Mouse (Mus musculus): ENCODE measurements around the gene Sfrp2. TPM values are rescaled to one million over a fixed set of nuclear protein-coding genes. Genes with fewer than 3 reads are reported as not detected.
A peak's percentile ranks its signal among the peaks of the same experiment; 100 is the strongest.

The Sfrp2 gene
- polyA plus RNA-seq, 1 experiment from 2014 or later = 32.6 TPM

DNA sequence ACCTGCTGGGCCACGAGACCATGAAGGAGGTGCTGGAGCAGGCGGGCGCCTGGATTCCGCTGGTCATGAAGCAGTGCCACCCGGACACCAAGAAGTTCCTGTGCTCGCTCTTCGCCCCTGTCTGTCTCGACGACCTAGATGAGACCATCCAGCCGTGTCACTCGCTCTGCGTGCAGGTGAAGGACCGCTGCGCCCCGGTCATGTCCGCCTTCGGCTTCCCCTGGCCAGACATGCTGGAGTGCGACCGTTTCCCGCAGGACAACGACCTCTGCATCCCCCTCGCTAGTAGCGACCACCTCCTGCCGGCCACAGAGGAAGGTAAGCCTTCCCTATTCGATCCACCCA lies 577 bp downstream of the Sfrp2 start:
- H3K4me2 ChIP-seq = peak overlapping the region; percentile 96
- peak overlapping the region; percentile 59 for H3K4me3 ChIP-seq (ENCODE audit: low read depth, low read length)
- peak overlapping the region; percentile 72 for H3K9ac ChIP-seq (ENCODE audit: low read depth, low read length)
- 1% methylated on average over 25 of the region's 25 CpGs for WGBS (ENCODE audit: insufficient replicate concordance)
- no peak for ATAC-seq (replicated peaks; ENCODE audit: insufficient number of reproducible peaks, low FRiP score, low TSS enrichment)
- H3K27ac ChIP-seq (ENCODE audit: low read depth, low read length) = no peak overlapping the region
- no peaks in the 10 kb centered on the region for H3K9me3 ChIP-seq (replicated peaks; ENCODE audit: control insufficient read depth, low read length)
- no peaks in the 10 kb centered on the region for H3K36me3 ChIP-seq (ENCODE audit: control insufficient read depth, insufficient read depth, low read length)
- H3K27me3 ChIP-seq (ENCODE audit: control insufficient read depth, insufficient read depth, low read length) = peaks cover 48% of the 10 kb centered on the region
- H3K4me1 ChIP-seq (ENCODE audit: control insufficient read depth, insufficient read depth, low read length) = peaks cover 7% of the 10 kb centered on the region; the same call in 1 of the 2 replicates

- Histone ChIP-seq H3K4me2 (peak overlapping the region; percentile 96), H3K9ac (ENCODE audit: low read depth, low read length) (no peak overlapping the region), H3K4me1 (ENCODE audit: control insufficient read depth, insufficient read depth, low read length) (peaks cover 7% of the 10 kb centered on the region; the same call in 1 of the 2 replicates), H3K9me3 (replicated peaks; ENCODE audit: control insufficient read depth, low read length) (no peaks in the 10 kb centered on the region), H3K36me3 (ENCODE audit: control insufficient read depth, insufficient read depth, low read length) (no peaks in the 10 kb centered on the region), H3K27ac (ENCODE audit: low read depth, low read length) (no peak overlapping the region), H3K27me3 (ENCODE audit: control insufficient read depth, insufficient read depth, low read length) (peaks cover 48% of the 10 kb centered on the region), H3K4me3 (ENCODE audit: low read depth, low read length) (peak overlapping the region; percentile 59)
- no peak for ATAC-seq (replicated peaks; ENCODE audit: insufficient number of reproducible peaks, low FRiP score, low TSS enrichment)
- WGBS (ENCODE audit: insufficient replicate concordance) = 6% methylated on average over 10 of the region's 10 CpGs
Observed at GRCm38 (mm10) chr3:83767121-83767520, 1.0 kb downstream of the Sfrp2 start.

DNA sequence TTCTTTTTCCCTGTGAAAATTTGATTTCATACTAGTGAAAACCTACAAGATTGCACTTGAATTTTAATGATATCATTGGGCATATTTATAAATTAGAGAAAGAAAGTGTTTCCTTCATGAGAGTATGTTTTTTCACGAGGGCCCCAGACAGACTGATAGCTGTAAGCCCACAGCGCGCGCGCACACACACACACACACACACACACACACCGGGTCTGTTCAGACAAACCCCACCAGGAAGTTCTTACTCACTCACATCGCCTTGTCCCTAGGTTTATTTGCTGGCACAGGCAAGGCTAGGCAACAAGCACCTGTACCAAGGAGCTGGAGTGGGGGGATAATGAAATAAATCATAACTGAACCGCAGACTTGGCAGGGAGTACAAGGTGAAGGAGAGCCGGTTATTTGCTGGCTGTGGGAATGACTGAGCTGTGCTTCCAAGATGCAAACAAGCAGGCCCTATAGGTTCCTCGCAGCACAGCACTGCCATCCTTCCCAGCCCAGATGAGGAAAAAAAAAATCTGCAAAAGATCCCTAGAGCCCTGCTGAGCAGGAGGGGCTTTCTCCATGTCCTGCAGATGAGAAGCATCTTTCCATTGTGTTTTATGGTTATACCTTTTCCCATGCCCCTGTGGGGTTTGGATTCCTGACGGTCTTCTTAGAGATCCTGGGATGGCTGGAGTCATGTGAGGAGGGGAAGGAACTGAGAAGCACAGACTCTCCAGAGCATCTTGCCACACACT lies 2.3 kb downstream of the Sfrp2 start:
- Histone ChIP-seq H3K4me2 (peak overlapping the region; percentile 23; the same call in 1 of the 2 replicates), H3K4me3 (ENCODE audit: low read depth, low read length) (no peak overlapping the region), H3K27me3 (ENCODE audit: control insufficient read depth, insufficient read depth, low read length) (peaks cover 42% of the 10 kb centered on the region), H3K9ac (ENCODE audit: low read depth, low read length) (no peak overlapping the region), H3K36me3 (ENCODE audit: control insufficient read depth, insufficient read depth, low read length) (no peaks in the 10 kb centered on the region), H3K9me3 (replicated peaks; ENCODE audit: control insufficient read depth, low read length) (no peaks in the 10 kb centered on the region), H3K27ac (ENCODE audit: low read depth, low read length) (no peak overlapping the region), H3K4me1 (ENCODE audit: control insufficient read depth, insufficient read depth, low read length) (peaks cover 7% of the 10 kb centered on the region; the same call in 1 of the 2 replicates)
- WGBS (ENCODE audit: insufficient replicate concordance) = 45% methylated on average over 11 of the region's 11 CpGs
- ATAC-seq (replicated peaks; ENCODE audit: insufficient number of reproducible peaks, low FRiP score, low TSS enrichment) = no peak

DNA sequence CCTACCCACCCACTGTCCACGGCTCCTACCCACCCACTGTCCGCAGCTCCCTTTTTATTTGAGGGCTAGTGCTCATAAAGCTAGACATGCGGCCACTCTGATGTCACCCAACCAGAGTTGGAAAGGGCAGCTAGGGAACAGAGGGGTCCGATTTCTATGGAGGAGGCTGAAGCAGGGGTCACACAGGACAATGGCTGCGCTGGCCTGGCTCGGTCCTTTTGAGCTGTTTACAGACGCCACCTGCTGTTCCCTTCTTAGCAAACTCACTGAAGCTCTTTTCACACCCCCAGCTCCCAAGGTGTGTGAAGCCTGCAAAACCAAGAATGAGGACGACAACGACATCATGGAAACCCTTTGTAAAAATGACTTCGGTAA lies 2.9 kb downstream of the Sfrp2 start:
- H3K9ac ChIP-seq (ENCODE audit: low read depth, low read length) = no peak overlapping the region
- no peaks in the 10 kb centered on the region for H3K36me3 ChIP-seq (ENCODE audit: control insufficient read depth, insufficient read depth, low read length)
- H3K9me3 ChIP-seq (replicated peaks; ENCODE audit: control insufficient read depth, low read length) = no peaks in the 10 kb centered on the region
- WGBS (ENCODE audit: insufficient replicate concordance) = 20% methylated on average over 10 of the region's 10 CpGs
- H3K4me2 ChIP-seq = peak overlapping the region; percentile 23; the same call in 1 of the 2 replicates
- peaks cover 7% of the 10 kb centered on the region; the same call in 1 of the 2 replicates for H3K4me1 ChIP-seq (ENCODE audit: control insufficient read depth, insufficient read depth, low read length)
- peaks cover 36% of the 10 kb centered on the region for H3K27me3 ChIP-seq (ENCODE audit: control insufficient read depth, insufficient read depth, low read length)
- H3K4me3 ChIP-seq (ENCODE audit: low read depth, low read length) = no peak overlapping the region
- H3K27ac ChIP-seq (ENCODE audit: low read depth, low read length) = no peak overlapping the region
- no peak for ATAC-seq (replicated peaks; ENCODE audit: insufficient number of reproducible peaks, low FRiP score, low TSS enrichment)

- H3K9me3 ChIP-seq (replicated peaks; ENCODE audit: control insufficient read depth, low read length) = no peaks in the 10 kb centered on the region
- 0 out of 2 replicates have a peak, but pooled peaks cover 5% of the 10 kb centered on the region for H3K4me1 ChIP-seq (ENCODE audit: control insufficient read depth, insufficient read depth, low read length)
- no peak overlapping the region for H3K27ac ChIP-seq (ENCODE audit: low read depth, low read length)
- 89% methylated on average over 10 of the region's 10 CpGs for WGBS (ENCODE audit: insufficient replicate concordance)
- no peak for ATAC-seq (replicated peaks; ENCODE audit: insufficient number of reproducible peaks, low FRiP score, low TSS enrichment)
- no peak overlapping the region for H3K4me2 ChIP-seq
- H3K36me3 ChIP-seq (ENCODE audit: control insufficient read depth, insufficient read depth, low read length) = no peaks in the 10 kb centered on the region
- no peak overlapping the region for H3K4me3 ChIP-seq (ENCODE audit: low read depth, low read length)
- no peak overlapping the region for H3K9ac ChIP-seq (ENCODE audit: low read depth, low read length)
- peaks cover 21% of the 10 kb centered on the region for H3K27me3 ChIP-seq (ENCODE audit: control insufficient read depth, insufficient read depth, low read length)
Observed at GRCm38 (mm10) chr3:83771160-83771869, 5.2 kb downstream of the Sfrp2 start.

GRCm38 (mm10) chr3:83773281-83773680 lies 7.2 kb downstream of the Sfrp2 start:
- WGBS (ENCODE audit: insufficient replicate concordance) = 85% methylated on average over 18 of the region's 18 CpGs
- Histone ChIP-seq H3K27me3 (ENCODE audit: control insufficient read depth, insufficient read depth, low read length) (peaks cover 6% of the 10 kb centered on the region), H3K4me2 (no peak overlapping the region), H3K9ac (ENCODE audit: low read depth, low read length) (no peak overlapping the region), H3K9me3 (replicated peaks; ENCODE audit: control insufficient read depth, low read length) (no peaks in the 10 kb centered on the region), H3K27ac (ENCODE audit: low read depth, low read length) (no peak overlapping the region), H3K4me1 (ENCODE audit: control insufficient read depth, insufficient read depth, low read length) (0 out of 2 replicates have a peak, but pooled peaks cover 2% of the 10 kb centered on the region), H3K4me3 (ENCODE audit: low read depth, low read length) (no peak overlapping the region), H3K36me3 (ENCODE audit: control insufficient read depth, insufficient read depth, low read length) (no peaks in the 10 kb centered on the region)
- no peak for ATAC-seq (replicated peaks; ENCODE audit: insufficient number of reproducible peaks, low FRiP score, low TSS enrichment)

GRCm38 (mm10) chr3:83775403-83775802 lies 9.3 kb downstream of the Sfrp2 start:
- ATAC-seq (replicated peaks; ENCODE audit: insufficient number of reproducible peaks, low FRiP score, low TSS enrichment) = no peak
- Histone ChIP-seq H3K9ac (ENCODE audit: low read depth, low read length) (no peak overlapping the region), H3K27ac (ENCODE audit: low read depth, low read length) (no peak overlapping the region), H3K4me1 (ENCODE audit: control insufficient read depth, insufficient read depth, low read length) (0 out of 2 replicates have a peak, but pooled peaks cover 2% of the 10 kb centered on the region), H3K9me3 (replicated peaks; ENCODE audit: control insufficient read depth, low read length) (no peaks in the 10 kb centered on the region), H3K4me3 (ENCODE audit: low read depth, low read length) (no peak overlapping the region), H3K4me2 (no peak overlapping the region), H3K27me3 (ENCODE audit: control insufficient read depth, insufficient read depth, low read length) (0 out of 2 replicates have a peak, but pooled peaks cover 2% of the 10 kb centered on the region), H3K36me3 (ENCODE audit: control insufficient read depth, insufficient read depth, low read length) (no peaks in the 10 kb centered on the region)
- 76% methylated on average over 9 of the region's 9 CpGs for WGBS (ENCODE audit: insufficient replicate concordance)

DNA sequence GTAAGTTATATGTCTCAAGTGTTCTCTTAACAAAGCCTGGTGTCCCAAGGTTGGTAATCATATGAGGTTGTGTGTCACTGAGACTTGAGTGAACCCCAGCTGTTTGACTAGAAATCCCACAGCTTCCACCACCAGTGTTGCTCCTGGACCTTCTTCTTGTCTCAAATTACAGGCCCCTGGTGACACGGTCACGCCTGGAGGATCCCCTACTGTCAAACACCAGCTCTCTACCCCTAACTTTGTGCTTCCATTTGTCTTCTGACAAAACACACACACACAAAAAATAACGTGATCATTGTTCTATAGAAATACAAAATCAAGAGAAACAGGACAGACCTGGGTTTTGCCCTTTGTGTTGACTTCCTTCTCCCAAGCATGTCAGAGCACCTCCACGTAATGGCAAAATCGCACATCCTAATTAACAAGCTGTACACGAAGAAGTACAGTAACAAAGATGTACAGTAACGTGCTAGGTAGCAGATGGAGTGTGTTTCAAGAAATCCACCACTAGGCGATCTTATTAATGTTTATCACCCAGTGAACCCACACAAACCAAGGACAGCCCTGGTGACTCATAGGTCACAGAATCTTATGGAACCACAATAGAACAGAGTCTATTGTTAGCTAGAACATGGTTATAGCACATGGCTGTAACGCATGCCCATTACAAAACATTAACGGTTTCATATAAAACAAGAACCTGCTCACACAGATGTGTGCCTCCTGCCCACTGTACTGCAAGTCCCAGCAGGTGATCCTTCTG lies 15.5 kb downstream of the Sfrp2 start:
- 73% methylated on average over 10 of the region's 10 CpGs for WGBS (ENCODE audit: insufficient replicate concordance)
- no peaks in the 10 kb centered on the region for H3K36me3 ChIP-seq (ENCODE audit: control insufficient read depth, insufficient read depth, low read length)

More for the DNA sequence above, 15.5 kb downstream of the Sfrp2 start:
- H3K4me2 ChIP-seq = no peak overlapping the region
- no peak overlapping the region for H3K9ac ChIP-seq (ENCODE audit: low read depth, low read length)
- H3K27me3 ChIP-seq (ENCODE audit: control insufficient read depth, insufficient read depth, low read length) = 0 out of 2 replicates have a peak, but pooled peaks cover 2% of the 10 kb centered on the region
- no peak overlapping the region for H3K4me3 ChIP-seq (ENCODE audit: low read depth, low read length)
- peaks cover under 1% of the 10 kb centered on the region; the same call in 1 of the 2 replicates for H3K9me3 ChIP-seq (replicated peaks; ENCODE audit: control insufficient read depth, low read length)
- H3K27ac ChIP-seq (ENCODE audit: low read depth, low read length) = no peak overlapping the region
- ATAC-seq (replicated peaks; ENCODE audit: insufficient number of reproducible peaks, low FRiP score, low TSS enrichment) = no peak
- H3K4me1 ChIP-seq (ENCODE audit: control insufficient read depth, insufficient read depth, low read length) = peaks cover 7% of the 10 kb centered on the region; the same call in 1 of the 2 replicates
